Mouse (Mus musculus) intestine, postnatal 0 days (tissue): ENCODE measurements at regions not wholly inside any gene's neighbourhood (a gene's known extent, or its start where the extent isn't known, plus 50 kb on each side); places are given as distances from the start of the nearest gene placed in this dataset.

ENCODE experiments used
- ATAC-seq: fragments of 200-750 bp; cut with Nextera tagmentation; 2 replicates; pipeline ENCODE4 v1.8.0; 2017; ENCODE audit warnings: mild to moderate bottlenecking, moderate TSS enrichment, moderate library complexity
- H3K27ac ChIP-seq: fragments of 300-500 bp; sonication (generic); 2 replicates; pipeline ENCODE4 v1.5.1; 2014; ENCODE audit warnings: mild to moderate bottlenecking, low read depth, low read length, moderate library complexity
- H3K27me3 ChIP-seq: fragments of 300-500 bp; sonication (generic); replicated peaks from 2 replicates; pipeline ENCODE4 v1.6.1; 2014; ENCODE audit warnings: low read length, mixed read lengths; ENCODE audit not compliant: control insufficient read depth, insufficient read depth
- H3K36me3 ChIP-seq: fragments of 300-500 bp; sonication (generic); 2 replicates; pipeline ENCODE4 v1.6.1; 2014; ENCODE audit warnings: mild to moderate bottlenecking, moderate library complexity; ENCODE audit not compliant: control insufficient read depth, insufficient read depth
- H3K4me1 ChIP-seq: fragments of 300-500 bp; sonication (generic); replicated peaks from 2 replicates; pipeline ENCODE4 v1.6.1; 2014; ENCODE audit warnings: antibody characterized with exemption, low read length, mixed read lengths; ENCODE audit not compliant: control insufficient read depth, insufficient read depth
- H3K4me2 ChIP-seq: fragments of 300-500 bp; sonication (generic); replicated peaks from 2 replicates; pipeline ENCODE4 v1.6.1; 2014; ENCODE audit warnings: low read depth, mild to moderate bottlenecking, moderate library complexity
- H3K4me3 ChIP-seq: fragments of 300-500 bp; sonication (generic); 2 replicates; pipeline ENCODE4 v1.5.1; 2014; ENCODE audit warnings: low read depth, low read length
- H3K9ac ChIP-seq: fragments of 300-500 bp; sonication (generic); 2 replicates; pipeline ENCODE4 v1.6.1; 2014; ENCODE audit warnings: mild to moderate bottlenecking, low read depth, low read length
- H3K9me3 ChIP-seq: fragments of 300-500 bp; sonication (generic); 2 replicates; pipeline ENCODE4 v1.6.1; 2016; ENCODE audit warnings: mixed run types; ENCODE audit not compliant: control insufficient read depth
- CTCF ChIP-seq: sonication (generic); IDR thresholded peaks from 2 replicates; pipeline ENCODE4 v1.5.1; 2016; ENCODE audit warnings: low read depth, mild to moderate bottlenecking, control low read depth, antibody characterized with exemption, moderate library complexity
- WGBS: fragments of 180-500 bp; shearing (Covaris S2); extraction: QIAGEN DNeasy Blood & Tissue Kit; methylation state at CpG from one replicate; pipeline ENCODE4 v1.1.7; 2014; 5-methylcytosine and 5-hydroxymethylcytosine counted together

- no peaks in the 10 kb centered on the region for H3K9me3 ChIP-seq
- TF ChIP-seq CTCF, result no peak
- H3K4me1 ChIP-seq, result no peaks in the 10 kb centered on the region
- no peak overlapping the region for H3K27ac ChIP-seq
- H3K36me3 ChIP-seq, result no peaks in the 10 kb centered on the region
- no peaks in the 10 kb centered on the region for H3K27me3 ChIP-seq
- H3K4me3 ChIP-seq, result no peak overlapping the region
- no peak overlapping the region for H3K4me2 ChIP-seq
- H3K9ac ChIP-seq, result no peak overlapping the region
- no peak for ATAC-seq
- WGBS, result 71% methylated on average over 3 of the region's 3 CpGs
These were observed 307.1 kb upstream of the Pfkp start for GRCm38 (mm10) chr13:6955713-6956112.

- Histone ChIP-seq H3K27ac (no peak overlapping the region), H3K4me2 (no peak overlapping the region), H3K4me1 (no peaks in the 10 kb centered on the region), H3K9ac (no peak overlapping the region), H3K4me3 (no peak overlapping the region), H3K9me3 (no peaks in the 10 kb centered on the region), H3K36me3 (no peaks in the 10 kb centered on the region), H3K27me3 (no peaks in the 10 kb centered on the region)
- no peak for TF ChIP-seq CTCF
- ATAC-seq, result no peak
These were observed 275.6 kb upstream of the Pfkp start for GRCm38 (mm10) chr13:6924136-6924535.

GRCm38 (mm10) chr13:6922357-6922721 lies 273.8 kb upstream of the Pfkp start:
- Histone ChIP-seq H3K4me3 (no peak overlapping the region), H3K9me3 (no peaks in the 10 kb centered on the region), H3K4me2 (no peak overlapping the region), H3K27ac (no peak overlapping the region), H3K27me3 (no peaks in the 10 kb centered on the region), H3K9ac (no peak overlapping the region), H3K4me1 (no peaks in the 10 kb centered on the region), H3K36me3 (no peaks in the 10 kb centered on the region)
- no peak for ATAC-seq
- TF ChIP-seq CTCF, result no peak
- 71% methylated on average over 2 of the region's 2 CpGs for WGBS

- Histone ChIP-seq H3K4me2 (no peak overlapping the region), H3K4me1 (no peaks in the 10 kb centered on the region), H3K9me3 (no peaks in the 10 kb centered on the region), H3K4me3 (no peak overlapping the region), H3K27me3 (no peaks in the 10 kb centered on the region), H3K27ac (no peak overlapping the region), H3K9ac (no peak overlapping the region), H3K36me3 (no peaks in the 10 kb centered on the region)
- no peak for TF ChIP-seq CTCF
- no peak for ATAC-seq
- 55% methylated on average over 6 of the region's 6 CpGs for WGBS
These were observed 273.2 kb upstream of the Pfkp start for GRCm38 (mm10) chr13:6921691-6922356.

- ATAC-seq, result no peak
- Histone ChIP-seq H3K4me3 (no peak overlapping the region), H3K27ac (no peak overlapping the region), H3K27me3 (no peaks in the 10 kb centered on the region), H3K36me3 (no peaks in the 10 kb centered on the region), H3K4me1 (no peaks in the 10 kb centered on the region), H3K9ac (no peak overlapping the region), H3K9me3 (no peaks in the 10 kb centered on the region), H3K4me2 (no peak overlapping the region)
- no peak for TF ChIP-seq CTCF
These were observed 257.4 kb upstream of the Pfkp start for GRCm38 (mm10) chr13:6906000-6906399.

GRCm38 (mm10) chr13:6901682-6902081 lies 253.1 kb upstream of the Pfkp start:
- no peaks in the 10 kb centered on the region for H3K36me3 ChIP-seq
- no peak overlapping the region for H3K4me2 ChIP-seq
- H3K9me3 ChIP-seq, result no peaks in the 10 kb centered on the region
- H3K9ac ChIP-seq, result no peak overlapping the region
- H3K27ac ChIP-seq, result no peak overlapping the region
- TF ChIP-seq CTCF, result no peak
- no peaks in the 10 kb centered on the region for H3K4me1 ChIP-seq
- no peaks in the 10 kb centered on the region for H3K27me3 ChIP-seq
- no peak for ATAC-seq
- 53% methylated on average over 2 of the region's 2 CpGs for WGBS
- no peak overlapping the region for H3K4me3 ChIP-seq

GRCm38 (mm10) chr13:6897666-6898065 lies 249.1 kb upstream of the Pfkp start:
- TF ChIP-seq CTCF, result no peak
- Histone ChIP-seq H3K36me3 (no peaks in the 10 kb centered on the region), H3K9me3 (no peaks in the 10 kb centered on the region), H3K27me3 (no peaks in the 10 kb centered on the region), H3K27ac (no peak overlapping the region), H3K4me1 (no peaks in the 10 kb centered on the region), H3K4me3 (no peak overlapping the region), H3K9ac (no peak overlapping the region), H3K4me2 (no peak overlapping the region)
- ATAC-seq, result no peak
- 63% methylated on average over 1 of the region's 1 CpGs for WGBS
